Mouse (Mus musculus): Measurements from ENCODE around the gene Mapk8.

DNA sequence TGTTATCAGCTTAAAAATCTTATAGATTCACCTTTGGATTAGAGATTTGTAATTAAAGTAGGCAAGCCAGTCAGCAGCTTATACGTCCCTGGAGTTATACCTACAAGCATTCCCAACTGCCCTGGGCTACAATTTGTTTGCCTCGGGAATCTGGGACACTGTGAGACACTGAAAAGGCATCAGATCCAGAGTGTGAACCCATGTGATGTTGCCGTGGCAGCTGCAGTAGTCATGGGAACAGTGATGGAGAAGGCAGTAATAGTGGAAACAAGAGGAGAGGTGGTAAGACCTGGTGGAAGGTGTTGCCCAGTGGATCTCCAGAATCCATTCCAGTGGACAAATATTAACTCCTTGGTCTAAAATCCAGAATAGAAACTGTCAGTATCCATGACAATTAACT is 16.7 kb upstream of the Mapk8 start:
- TF ChIP-seq POLR2A (IDR thresholded peaks at IDR 0.05; ENCODE audit: low read depth, low read length), result no peak
- no peak for TF ChIP-seq CTCF (IDR thresholded peaks at IDR 0.05; ENCODE audit: borderline replicate concordance, insufficient read depth, low read length)

Measured in embryonic fibroblast, embryonic 13.5 days (primary cell).